Mouse (Mus musculus) stomach, postnatal 0 days (tissue): Measurements from ENCODE around the gene Stap2. TPM values are rescaled to one million over a fixed set of nuclear protein-coding genes. Genes with fewer than 3 reads are reported as not detected.

Experiments
- ATAC-seq: fragments of 200-750 bp; cut with Nextera tagmentation; 2 replicates; pipeline ENCODE4 v1.8.0; 2017; ENCODE audit not compliant: low FRiP score, low TSS enrichment
- DNase-seq: peaks from one replicate; pipeline ENCODE4 v3.0.0-alpha.2; 2016; ENCODE audit warnings: low spot score
- H3K27ac ChIP-seq: fragments of 300-500 bp; sonication (generic); replicated peaks from 2 replicates; pipeline ENCODE4 v1.5.1; 2014; ENCODE audit warnings: mild to moderate bottlenecking, control low read depth
- H3K27me3 ChIP-seq: fragments of 300-500 bp; sonication (generic); 2 replicates; pipeline ENCODE4 v1.6.1; 2014; ENCODE audit warnings: low read length; ENCODE audit not compliant: control insufficient read depth, insufficient read depth
- H3K36me3 ChIP-seq: fragments of 300-500 bp; sonication (generic); 2 replicates; pipeline ENCODE4 v1.6.1; 2014; ENCODE audit warnings: low read length, mixed read lengths; ENCODE audit not compliant: control insufficient read depth, insufficient read depth
- H3K4me1 ChIP-seq: fragments of 300-500 bp; sonication (generic); replicated peaks from 2 replicates; pipeline ENCODE4 v1.6.1; 2014; ENCODE audit warnings: antibody characterized with exemption; ENCODE audit not compliant: control insufficient read depth, insufficient read depth
- H3K4me2 ChIP-seq: fragments of 300-500 bp; sonication (generic); replicated peaks from 2 replicates; pipeline ENCODE4 v1.6.1; 2014; ENCODE audit warnings: low read depth, mild to moderate bottlenecking, control low read depth, moderate library complexity
- H3K4me3 ChIP-seq: fragments of 300-500 bp; sonication (generic); 2 replicates; pipeline ENCODE4 v1.5.1; 2014; ENCODE audit warnings: low read depth, low read length, control low read depth
- H3K9ac ChIP-seq: fragments of 300-500 bp; sonication (generic); 2 replicates; pipeline ENCODE4 v1.6.1; 2014; ENCODE audit warnings: mild to moderate bottlenecking, low read length, control low read depth, mixed read lengths
- H3K9me3 ChIP-seq: fragments of 300-500 bp; sonication (generic); 2 replicates; pipeline ENCODE4 v1.6.1; 2016; ENCODE audit warnings: low read length; ENCODE audit not compliant: control insufficient read depth
- CTCF ChIP-seq: IDR thresholded peaks from 2 replicates; pipeline ENCODE4 v1.5.1; 2016; ENCODE audit warnings: antibody characterized with exemption, low read depth, mild to moderate bottlenecking, moderate library complexity
- EP300 ChIP-seq: optimal IDR thresholded peaks from 2 replicates; pipeline ENCODE3; 2016; ENCODE audit warnings: antibody characterized with exemption
- WGBS: fragments of 180-500 bp; shearing (Covaris S2); extraction: QIAGEN DNeasy Blood & Tissue Kit; methylation state at CpG from one replicate; pipeline ENCODE4 v1.1.7; 2014; 5-methylcytosine and 5-hydroxymethylcytosine counted together
- polyA plus RNA-seq: library from polyadenylated mRNA; unstranded; fragments of >200 nt; fragmentation: Nextera tagmentation; extraction: Ambion mirVana; gene quantifications from 2 replicates; pipeline ENCODE4 v1.2.1, GENCODE M21; 2015

Stap2 gene
- polyA plus RNA-seq, 1 experiment from 2014 or later = 44.2 TPM

DNA sequence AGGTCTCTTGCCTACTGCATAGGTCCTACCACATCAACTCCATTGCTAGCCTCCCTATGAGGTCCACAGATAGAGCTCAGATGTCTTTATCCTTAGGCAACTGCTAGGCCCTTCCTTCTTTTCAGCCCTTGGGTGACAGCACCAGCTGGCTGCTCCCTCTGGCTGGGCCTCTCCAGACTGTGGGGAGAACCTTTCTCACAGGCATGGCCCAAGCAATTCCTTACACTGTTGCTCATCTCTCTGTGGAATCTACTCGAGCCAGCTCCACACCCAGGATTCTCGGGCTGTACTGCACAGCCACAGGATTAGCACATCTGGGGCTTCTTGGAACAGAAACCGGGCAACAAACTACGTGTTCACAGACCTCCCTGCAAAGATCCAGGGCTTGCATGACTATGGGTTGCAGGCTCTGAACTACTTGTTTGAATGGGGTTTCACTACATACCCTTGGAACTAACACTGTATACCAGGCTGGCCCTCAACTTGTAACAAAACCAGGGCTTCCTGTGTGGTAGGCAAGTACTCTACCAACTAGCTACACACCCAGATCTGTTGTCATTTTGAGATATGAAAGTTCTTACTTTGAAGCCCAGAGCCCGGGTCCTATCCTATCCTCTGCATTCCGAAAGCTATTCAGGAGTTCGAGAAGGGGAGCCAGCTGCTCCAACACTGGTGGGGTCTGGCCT is 28.8 kb upstream of the Stap2 start:
- peak overlapping the region; percentile 61; the same call in 1 of the 2 replicates for H3K4me2 ChIP-seq
- no peaks in the 10 kb centered on the region for H3K9me3 ChIP-seq
- H3K36me3 ChIP-seq = no peaks in the 10 kb centered on the region; the same call in 1 of the 2 replicates
- no peak for TF ChIP-seq CTCF
- TF ChIP-seq EP300 = no peak
- peak overlapping the region; percentile 77; the same call in 1 of the 2 replicates for H3K4me3 ChIP-seq
- ATAC-seq = no peak
- peak overlapping the region; percentile 70 for H3K27ac ChIP-seq
- WGBS = 72% methylated on average over 7 of the region's 7 CpGs
- H3K4me1 ChIP-seq = peaks cover 8% of the 10 kb centered on the region
- DNase-seq = no peak
- H3K9ac ChIP-seq = no peak overlapping the region
- no peaks in the 10 kb centered on the region for H3K27me3 ChIP-seq

DNA sequence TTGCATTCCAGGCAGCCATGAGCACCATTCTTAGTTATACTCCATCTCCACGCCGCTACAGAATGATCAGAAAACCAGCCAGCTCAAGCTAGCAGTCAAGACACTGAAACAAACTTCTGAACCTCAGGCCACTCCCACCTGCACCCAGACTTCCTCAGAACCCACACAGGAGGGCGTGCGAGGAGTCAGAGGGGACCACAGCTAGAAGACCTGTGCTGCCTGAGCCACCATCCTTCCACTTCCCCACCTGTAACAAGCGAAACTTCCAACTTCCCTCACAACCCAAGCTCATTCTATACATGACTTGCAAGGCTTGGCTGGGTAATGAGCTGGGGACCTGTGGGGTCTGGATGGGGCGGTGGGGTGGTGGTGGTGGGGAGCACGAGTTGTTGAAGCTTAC is 27.4 kb upstream of the Stap2 start:
- Histone ChIP-seq H3K4me2 (peak overlapping the region; percentile 12; the same call in 1 of the 2 replicates), H3K27me3 (no peaks in the 10 kb centered on the region), H3K27ac (peak overlapping the region; percentile 63), H3K36me3 (peaks cover 2% of the 10 kb centered on the region; the same call in 1 of the 2 replicates), H3K9me3 (no peaks in the 10 kb centered on the region), H3K4me1 (peaks cover 8% of the 10 kb centered on the region), H3K9ac (peak overlapping the region; percentile 27; the same call in 1 of the 2 replicates), H3K4me3 (no peak overlapping the region)
- ATAC-seq (no peak), DNase-seq (no peak)
- TF ChIP-seq EP300 (no peak), CTCF (no peak)
- 63% methylated on average over 7 of the region's 7 CpGs for WGBS

DNA sequence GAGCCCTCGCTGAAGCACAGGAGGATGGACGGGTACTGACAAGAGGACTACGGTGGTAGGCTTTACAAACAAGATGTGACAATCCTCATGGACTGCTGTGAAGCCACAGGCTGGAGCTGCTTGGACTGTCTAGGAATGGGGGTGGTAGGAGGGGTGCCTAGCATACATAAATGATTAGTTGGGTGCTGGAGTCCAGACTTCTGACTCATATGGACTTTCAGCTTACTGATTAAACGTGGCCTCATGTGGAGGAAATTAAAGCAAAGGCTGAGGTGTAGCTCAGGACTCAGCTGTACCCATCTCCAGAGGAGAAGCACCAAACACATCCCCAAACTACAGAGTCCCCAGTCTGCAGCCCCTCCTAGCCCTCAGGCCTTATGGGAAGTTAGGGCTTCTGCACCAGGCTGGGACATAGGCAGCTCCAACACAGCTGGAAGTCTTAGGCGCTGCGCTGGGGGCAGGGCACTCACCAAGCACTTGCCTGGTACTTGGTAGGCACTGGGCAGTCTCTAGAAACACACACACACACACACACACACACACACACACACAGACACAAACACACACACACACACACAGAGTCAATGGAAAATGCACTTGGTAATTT is 26.8 kb upstream of the Stap2 start:
- no peaks in the 10 kb centered on the region for H3K9me3 ChIP-seq
- peaks cover 8% of the 10 kb centered on the region for H3K4me1 ChIP-seq
- H3K27me3 ChIP-seq = no peaks in the 10 kb centered on the region
- H3K36me3 ChIP-seq = peaks cover 2% of the 10 kb centered on the region; the same call in 1 of the 2 replicates
- peak overlapping the region; percentile 9; the same call in 1 of the 2 replicates for H3K4me2 ChIP-seq
- peak overlapping the region; percentile 63 for H3K27ac ChIP-seq
- 62% methylated on average over 6 of the region's 6 CpGs for WGBS
- ATAC-seq = peak; percentile 61
- H3K4me3 ChIP-seq = no peak overlapping the region
- TF ChIP-seq CTCF = no peak
- no peak for TF ChIP-seq EP300
- H3K9ac ChIP-seq = peak overlapping the region; percentile 27; the same call in 1 of the 2 replicates
- DNase-seq = peak; percentile 48

DNA sequence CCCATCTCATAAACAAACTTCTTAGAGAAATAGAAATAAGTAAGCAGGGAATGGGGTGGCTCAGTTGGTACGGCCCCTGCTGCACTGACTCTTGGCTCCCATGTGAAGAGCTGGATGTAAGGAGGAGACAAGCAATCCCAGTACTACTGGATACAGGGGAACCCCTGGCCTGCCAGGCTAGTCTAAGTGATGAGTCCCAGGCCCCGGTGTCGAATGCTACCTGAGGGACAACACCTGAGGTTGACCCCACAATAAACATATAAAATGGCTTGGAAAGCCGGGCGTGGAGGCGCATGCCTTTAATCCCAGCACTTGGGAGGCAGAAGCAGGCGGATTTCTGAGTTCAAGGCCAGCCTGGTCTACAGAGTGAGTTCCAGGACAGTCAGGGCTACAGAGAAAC is 26.0 kb upstream of the Stap2 start:
- TF ChIP-seq CTCF = no peak
- no peak for TF ChIP-seq EP300
- no peak for ATAC-seq
- Histone ChIP-seq H3K9me3 (no peaks in the 10 kb centered on the region), H3K4me2 (no peak overlapping the region), H3K27ac (0 out of 2 replicates have a peak overlapping the region, but pooled peaks have one; percentile 4), H3K4me3 (no peak overlapping the region), H3K36me3 (peaks cover 2% of the 10 kb centered on the region; the same call in 1 of the 2 replicates), H3K4me1 (peaks cover 8% of the 10 kb centered on the region), H3K27me3 (no peaks in the 10 kb centered on the region), H3K9ac (no peak overlapping the region)
- DNase-seq = no peak
- 90% methylated on average over 7 of the region's 7 CpGs for WGBS

DNA sequence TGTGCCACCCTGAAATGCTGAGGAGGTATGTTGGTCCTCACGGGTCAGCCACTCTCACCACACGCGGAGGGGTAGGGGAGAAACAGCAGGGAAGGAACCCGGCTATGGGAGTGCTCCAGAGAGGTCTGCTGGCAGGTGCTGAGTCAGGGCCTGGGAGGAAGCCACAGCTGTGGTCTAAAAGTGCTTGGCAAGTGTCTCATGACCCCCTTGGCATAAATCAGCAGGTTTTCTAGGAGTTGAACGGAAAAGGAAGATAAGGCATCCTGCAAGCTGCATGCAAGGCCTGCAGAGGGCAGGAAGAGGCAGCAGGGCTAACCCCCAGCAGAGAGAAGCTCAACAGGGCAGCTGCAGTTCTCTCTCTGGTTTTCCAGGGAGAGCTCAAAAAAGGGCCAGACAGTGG is 25.5 kb upstream of the Stap2 start:
- Histone ChIP-seq H3K4me1 (peaks cover 8% of the 10 kb centered on the region), H3K36me3 (peaks cover 2% of the 10 kb centered on the region; the same call in 1 of the 2 replicates), H3K4me3 (no peak overlapping the region), H3K9ac (no peak overlapping the region), H3K27ac (no peak overlapping the region), H3K4me2 (no peak overlapping the region), H3K27me3 (no peaks in the 10 kb centered on the region), H3K9me3 (no peaks in the 10 kb centered on the region)
- 59% methylated on average over 5 of the region's 5 CpGs for WGBS
- TF ChIP-seq CTCF (peak; percentile 40), EP300 (no peak)
- no peak for DNase-seq
- ATAC-seq = no peak
